Mouse (Mus musculus): Measurements from ENCODE around the gene Adamts8.

The Adamts8 gene

GRCm38 (mm10) chr9:30942512-30943313 is at the start of gene Adamts8:
Gene Adamts8, plus strand, starts transcription at chr9:30942562.
- DNase-seq (ENCODE audit: extremely low read depth, insufficient read length, low spot score) = no peak

- peak; percentile 39 for DNase-seq (ENCODE audit: extremely low read depth, insufficient read length, low spot score)
Measured at GRCm38 (mm10) chr9:30895618-30896017, 46.7 kb upstream of the Adamts8 start.

- DNase-seq (ENCODE audit: extremely low read depth, insufficient read length, low spot score) = peak; percentile 79
Measured at GRCm38 (mm10) chr9:30896752-30897151, 45.6 kb upstream of the Adamts8 start.

DNA sequence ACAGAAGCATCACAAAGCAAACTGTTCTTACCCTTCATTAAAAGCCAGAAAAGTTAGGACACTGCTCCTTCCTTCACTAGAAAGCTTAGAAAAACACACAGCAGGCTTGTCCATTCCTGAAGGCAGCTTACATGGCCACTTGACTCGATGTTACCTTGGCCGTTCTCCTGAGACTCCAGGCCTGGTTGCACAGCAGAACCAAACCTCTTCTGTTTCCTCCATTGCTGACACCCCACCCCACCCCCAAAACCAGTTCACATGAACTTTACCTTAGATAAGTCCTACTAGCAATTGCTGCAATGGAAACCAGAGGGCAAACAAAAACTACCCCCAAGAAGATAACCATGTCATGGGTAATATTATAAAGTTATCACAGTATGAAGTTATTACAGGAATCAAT is 45.2 kb upstream of the Adamts8 start:
- no peak for DNase-seq (ENCODE audit: extremely low read depth, insufficient read length, low spot score)

GRCm38 (mm10) chr9:30902152-30902551 is 40.2 kb upstream of the Adamts8 start:
- DNase-seq (ENCODE audit: extremely low read depth, insufficient read length, low spot score) = no peak

- no peak for DNase-seq (ENCODE audit: extremely low read depth, insufficient read length, low spot score)
Measured at GRCm38 (mm10) chr9:30902641-30903040, 39.7 kb upstream of the Adamts8 start.

DNA sequence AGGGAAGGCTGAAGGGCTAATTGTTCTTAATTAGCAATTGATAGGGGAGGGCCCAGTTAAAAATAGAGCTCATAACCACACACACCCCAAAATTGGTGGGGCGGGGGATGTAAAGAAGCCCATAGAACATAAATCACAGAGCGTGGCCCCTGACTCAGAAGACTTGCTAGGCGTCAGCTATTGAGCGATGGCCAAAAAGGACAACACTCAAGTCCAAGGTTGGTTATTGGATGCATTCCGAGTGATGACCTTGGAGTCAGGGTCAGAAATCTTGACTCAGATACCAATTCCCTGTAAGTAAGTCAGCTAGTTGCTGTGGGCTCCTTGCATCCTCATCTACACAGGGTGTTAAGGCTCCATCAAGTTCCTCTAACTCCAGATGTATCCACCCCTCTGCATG is 39.1 kb upstream of the Adamts8 start:
- DNase-seq (ENCODE audit: extremely low read depth, insufficient read length, low spot score) = no peak

DNA sequence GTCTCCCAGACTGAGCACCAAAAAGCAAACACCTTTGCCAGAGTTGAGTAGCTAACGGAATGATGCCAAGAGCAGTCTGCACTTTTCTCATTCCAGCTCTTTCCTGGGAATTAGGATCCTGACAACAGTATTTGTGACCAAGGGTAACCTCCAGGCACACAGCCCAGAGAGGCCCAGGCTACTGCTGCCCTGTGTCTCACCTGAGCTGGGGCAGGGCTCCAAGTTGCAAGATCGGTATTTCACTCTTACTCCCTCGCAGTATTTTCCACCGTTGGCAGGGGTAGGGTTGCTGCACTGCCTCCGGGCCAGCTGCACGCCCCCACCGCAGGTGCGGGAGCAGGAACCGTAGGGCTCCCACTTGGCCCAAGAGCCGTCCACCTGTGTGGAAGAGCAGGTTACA is 36.5 kb upstream of the Adamts8 start:
- no peak for DNase-seq (ENCODE audit: extremely low read depth, insufficient read length, low spot score)

- no peak for DNase-seq (ENCODE audit: extremely low read depth, insufficient read length, low spot score)
Measured at GRCm38 (mm10) chr9:30906426-30906825, 35.9 kb upstream of the Adamts8 start.

DNA sequence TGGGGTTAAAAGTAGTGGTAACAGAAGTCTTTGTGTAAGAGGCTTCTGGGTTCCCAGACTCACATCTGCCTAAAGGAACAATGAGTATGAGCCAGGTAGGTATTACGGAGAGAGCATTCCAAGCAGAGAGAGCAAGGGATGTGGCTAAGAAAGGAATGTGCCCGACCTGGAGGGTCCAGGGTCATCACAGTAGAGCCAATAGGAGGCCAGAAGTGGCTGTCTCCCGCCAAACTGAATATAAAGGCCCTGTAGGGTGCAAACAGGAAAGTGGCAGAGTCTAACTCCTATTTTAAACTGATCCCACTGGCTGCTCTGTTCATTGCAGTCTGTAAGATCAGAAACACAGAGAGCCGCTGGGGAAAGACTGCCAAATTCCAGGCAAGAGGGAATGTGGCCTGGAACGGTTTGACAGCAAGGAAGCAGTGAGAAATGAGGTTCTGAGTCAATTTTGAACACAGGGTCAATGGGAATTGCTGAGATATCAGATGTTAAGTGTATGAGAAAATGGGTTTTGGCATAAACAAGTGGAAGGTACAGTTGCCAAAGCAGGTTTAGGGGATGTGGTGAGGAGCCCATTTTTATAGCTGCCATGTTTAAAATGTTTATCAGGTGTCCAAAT is 34.6 kb upstream of the Adamts8 start:
- DNase-seq (ENCODE audit: extremely low read depth, insufficient read length, low spot score) = no peak

DNA sequence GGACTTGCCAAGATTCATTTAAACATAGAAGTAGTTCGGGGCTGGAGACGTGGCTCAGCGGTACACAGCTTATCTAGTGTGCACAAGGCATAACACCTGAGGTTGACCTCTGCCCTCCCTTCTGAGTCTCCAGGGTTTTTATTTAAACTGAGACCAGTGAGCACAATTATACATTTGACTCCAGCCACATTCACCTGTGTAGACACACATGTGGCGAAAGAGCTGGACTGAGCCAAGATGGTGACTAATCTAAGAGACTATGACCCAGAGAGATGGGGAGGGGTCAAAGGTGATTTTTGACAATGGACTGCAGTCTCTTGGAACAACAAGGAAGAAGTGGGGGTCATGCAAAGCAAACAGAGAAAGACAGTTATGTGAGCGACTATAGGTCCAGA is 34.1 kb upstream of the Adamts8 start:
- no peak for DNase-seq (ENCODE audit: extremely low read depth, insufficient read length, low spot score)

DNA sequence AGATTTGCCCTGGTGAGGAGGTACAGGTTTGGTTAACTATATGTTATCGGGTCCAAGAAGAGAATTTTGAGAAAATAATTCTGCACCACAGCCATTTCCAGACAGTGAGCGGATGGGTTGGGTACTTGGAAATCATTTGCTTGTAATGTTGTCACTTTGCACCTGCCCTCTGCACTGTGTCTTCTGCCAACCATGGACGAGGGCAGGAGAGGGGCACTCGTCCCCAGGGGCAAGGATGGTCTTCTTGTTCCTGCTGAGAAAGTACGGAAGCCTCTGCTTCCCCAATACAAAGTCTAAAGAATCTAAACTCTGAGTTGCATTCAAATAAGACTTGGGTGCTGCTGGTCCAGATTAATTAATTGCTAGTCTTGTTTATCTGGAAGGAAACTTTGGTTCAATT is 33.4 kb upstream of the Adamts8 start:
- no peak for DNase-seq (ENCODE audit: extremely low read depth, insufficient read length, low spot score)

- no peak for DNase-seq (ENCODE audit: extremely low read depth, insufficient read length, low spot score)
Measured at GRCm38 (mm10) chr9:30910491-30910890, 31.9 kb upstream of the Adamts8 start.

DNA sequence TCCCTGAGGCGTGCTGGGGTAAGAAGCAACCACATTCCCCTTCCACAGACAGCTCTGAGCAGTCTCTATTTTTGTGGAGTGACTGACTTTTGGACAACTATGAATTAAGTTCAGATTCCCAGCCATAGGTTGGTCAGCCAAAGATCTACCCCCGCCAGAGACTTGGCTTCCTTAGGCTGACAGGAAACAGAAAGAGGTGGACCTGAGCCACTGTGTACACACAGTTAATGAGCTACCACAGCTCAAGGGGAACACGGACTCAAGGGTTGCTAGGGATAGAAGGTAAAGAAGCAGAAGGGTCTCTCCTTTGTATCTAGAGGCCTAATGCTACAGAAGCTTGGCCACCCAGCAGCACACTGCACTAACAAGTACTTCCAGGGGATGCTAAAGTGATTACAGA is 30.2 kb upstream of the Adamts8 start:
- no peak for DNase-seq (ENCODE audit: extremely low read depth, insufficient read length, low spot score)

DNA sequence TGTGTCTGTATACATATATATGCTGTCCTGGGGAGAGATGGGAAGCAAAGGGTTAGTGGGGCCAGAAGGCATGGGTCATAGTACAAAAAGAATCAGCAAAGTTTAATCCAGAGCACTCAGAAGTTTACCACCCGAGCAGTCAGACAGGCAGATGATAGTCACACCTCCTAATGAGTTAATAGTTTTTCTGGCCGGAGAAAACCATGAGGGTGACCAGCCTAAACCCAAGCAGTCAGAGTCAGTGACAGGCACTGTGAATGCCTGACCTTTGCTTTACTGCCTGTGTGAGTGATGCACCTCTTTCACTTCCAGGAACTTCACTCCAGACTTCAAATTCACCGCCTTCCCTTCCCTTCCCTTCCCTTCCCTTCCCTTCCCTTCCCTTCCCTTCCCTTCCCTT is 28.9 kb upstream of the Adamts8 start:
- no peak for DNase-seq (ENCODE audit: extremely low read depth, insufficient read length, low spot score)

DNA sequence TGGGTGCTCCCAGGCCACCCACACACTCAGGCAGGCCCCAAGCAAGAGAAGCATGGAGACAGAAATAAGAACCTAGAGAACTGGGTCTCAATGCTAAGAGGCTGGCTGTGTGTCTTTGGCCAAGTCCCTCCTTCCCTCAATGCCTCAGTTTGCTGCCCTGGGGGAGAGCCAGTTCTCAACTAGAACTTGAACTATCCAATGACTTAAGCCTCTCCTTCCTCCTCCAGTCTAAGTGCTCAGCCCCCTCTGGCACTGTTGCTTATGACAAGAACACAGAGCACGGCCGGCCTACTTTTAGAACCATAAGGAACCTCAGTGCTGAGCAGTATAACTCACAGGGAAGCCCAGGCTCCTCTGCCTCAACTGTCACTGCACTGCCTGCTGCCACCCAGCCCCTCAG is 28.1 kb upstream of the Adamts8 start:
- no peak for DNase-seq (ENCODE audit: extremely low read depth, insufficient read length, low spot score)

DNA sequence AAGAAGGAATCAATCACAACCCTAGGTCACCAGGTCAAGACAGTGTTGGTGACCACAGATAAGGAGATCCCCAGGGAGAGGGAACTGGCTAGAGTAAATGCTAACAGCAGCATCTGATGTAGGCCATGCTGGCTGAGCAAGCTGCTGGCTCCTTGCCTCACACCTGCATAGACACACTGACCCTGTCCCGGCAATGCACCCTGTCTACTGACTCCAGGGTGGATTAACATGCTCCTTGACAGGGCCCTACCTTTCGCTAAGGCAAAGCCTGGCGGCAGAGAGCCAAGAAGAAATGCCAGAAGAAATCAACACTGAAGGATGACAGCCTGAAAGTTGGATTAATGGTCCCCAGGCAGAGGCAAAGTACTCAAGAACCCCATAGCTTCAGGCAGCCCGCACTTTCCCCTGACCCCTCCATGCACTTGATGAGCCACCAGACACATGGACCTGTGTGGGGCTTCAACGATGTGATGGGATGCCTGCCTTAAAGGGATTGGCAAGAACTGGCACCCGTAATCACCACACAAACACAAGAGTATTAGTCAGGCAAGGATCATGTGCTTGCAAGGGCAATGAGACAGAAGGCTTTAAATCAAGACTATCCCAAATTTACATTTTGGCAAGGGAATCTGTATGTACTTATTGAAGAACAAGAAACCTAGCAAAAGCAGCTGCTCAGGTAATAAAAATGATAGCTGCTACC is 25.9 kb upstream of the Adamts8 start:
- no peak for DNase-seq (ENCODE audit: extremely low read depth, insufficient read length, low spot score)

GRCm38 (mm10) chr9:30918466-30919356 is 23.7 kb upstream of the Adamts8 start:
- no peak for DNase-seq (ENCODE audit: extremely low read depth, insufficient read length, low spot score)

DNA sequence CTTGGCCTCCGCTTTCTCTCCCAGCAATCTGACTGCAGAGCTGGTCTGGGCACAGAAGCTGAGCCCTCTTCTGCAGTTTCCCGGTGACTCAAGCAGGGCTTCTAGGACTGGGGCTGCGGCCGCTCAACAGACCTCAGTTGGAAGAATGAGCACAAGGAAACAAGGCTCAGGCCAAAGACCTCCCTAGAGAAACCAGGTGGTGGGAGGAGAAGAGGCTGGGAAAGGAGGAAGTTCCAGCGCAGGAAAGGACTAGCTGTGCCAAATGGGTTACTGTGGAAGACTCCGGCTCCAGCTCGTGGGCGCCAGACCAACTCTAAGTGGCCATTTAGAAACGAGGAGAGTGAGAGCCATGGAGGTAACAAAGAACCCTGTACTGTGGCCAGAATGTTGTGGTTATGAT is 22.7 kb upstream of the Adamts8 start:
- no peak for DNase-seq (ENCODE audit: extremely low read depth, insufficient read length, low spot score)

DNA sequence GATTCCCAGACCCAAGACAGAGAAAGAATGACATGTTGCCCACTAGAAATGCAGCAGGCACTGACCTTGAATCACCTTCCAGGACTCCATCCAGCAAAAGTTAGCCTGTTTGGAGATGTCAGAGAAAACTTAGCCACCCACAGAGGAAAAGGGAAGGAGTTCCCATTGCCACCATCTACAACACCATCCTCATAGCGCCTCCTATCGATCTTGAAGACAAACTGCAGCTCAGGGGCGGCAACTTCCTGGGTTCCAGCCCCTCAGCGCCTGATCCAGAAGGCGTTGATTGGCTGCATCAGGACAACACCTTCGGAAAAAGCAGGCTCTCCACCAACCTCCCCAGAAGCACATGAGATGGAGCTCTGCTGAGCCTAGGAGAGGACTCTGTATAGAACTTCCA is 21.6 kb upstream of the Adamts8 start:
- no peak for DNase-seq (ENCODE audit: extremely low read depth, insufficient read length, low spot score)
